Mouse (Mus musculus) midbrain, embryonic 15.5 days (tissue): ENCODE results near the gene Schip1. TPM values are rescaled to one million over a fixed set of nuclear protein-coding genes. Genes with fewer than 3 reads are reported as not detected.

Experiments
- ATAC-seq: fragments of 200-750 bp; cut with Nextera tagmentation; replicated peaks from 2 replicates; pipeline ENCODE4 v1.8.0; 2017; ENCODE audit warnings: moderate TSS enrichment
- H3K27ac ChIP-seq: fragments of 300-500 bp; sonication (generic); 2 replicates; pipeline ENCODE4 v1.5.1; 2015; ENCODE audit warnings: mild to moderate bottlenecking, inconsistent platforms
- H3K27me3 ChIP-seq: fragments of 300-500 bp; sonication (generic); replicated peaks from 2 replicates; pipeline ENCODE4 v1.6.1; 2015; ENCODE audit warnings: inconsistent platforms
- H3K36me3 ChIP-seq: fragments of 300-500 bp; sonication (generic); replicated peaks from 2 replicates; pipeline ENCODE4 v1.6.1; 2015; ENCODE audit warnings: inconsistent platforms
- H3K4me1 ChIP-seq: fragments of 300-500 bp; sonication (generic); 2 replicates; pipeline ENCODE4 v1.6.1; 2015; ENCODE audit warnings: inconsistent platforms
- H3K4me2 ChIP-seq: fragments of 300-500 bp; sonication (generic); 2 replicates; pipeline ENCODE4 v1.6.1; 2015; ENCODE audit warnings: inconsistent platforms, mild to moderate bottlenecking, moderate library complexity
- H3K4me3 ChIP-seq: fragments of 300-500 bp; sonication (generic); 2 replicates; pipeline ENCODE4 v1.5.1; 2015; ENCODE audit warnings: mild to moderate bottlenecking, inconsistent platforms
- H3K9ac ChIP-seq: fragments of 300-500 bp; sonication (generic); 2 replicates; pipeline ENCODE4 v1.6.1; 2015; ENCODE audit warnings: mild to moderate bottlenecking, inconsistent platforms
- H3K9me3 ChIP-seq: fragments of 300-500 bp; sonication (generic); 2 replicates; pipeline ENCODE4 v1.6.1; 2016; ENCODE audit warnings: inconsistent platforms
- WGBS: fragments of 180-500 bp; shearing (Covaris S2); methylation state at CpG from one replicate; pipeline ENCODE4 v1.1.7; 2015; ENCODE audit warnings: mixed read lengths; 5-methylcytosine and 5-hydroxymethylcytosine counted together
- polyA plus RNA-seq: library from polyadenylated mRNA; unstranded; fragments of >200 nt; fragmentation: Nextera tagmentation; extraction: Ambion mirVana; gene quantifications from 2 replicates; pipeline ENCODE4 v1.2.1, GENCODE M21; 2015

Gene Schip1
- polyA plus RNA-seq, 1 experiment from 2014 or later: 129 TPM

- no peak overlapping the region for H3K4me2 ChIP-seq
- H3K27ac ChIP-seq: no peak overlapping the region
- H3K4me1 ChIP-seq: no peaks in the 10 kb centered on the region; the same call in 1 of the 2 replicates
- H3K36me3 ChIP-seq: no peaks in the 10 kb centered on the region
- H3K27me3 ChIP-seq: no peaks in the 10 kb centered on the region
- 96% methylated on average over 7 of the region's 7 CpGs for WGBS
- no peak overlapping the region for H3K4me3 ChIP-seq
- H3K9ac ChIP-seq: no peak overlapping the region
- H3K9me3 ChIP-seq: no peaks in the 10 kb centered on the region
- ATAC-seq: no peak
These were observed 601.8 kb downstream of the Schip1 start for GRCm38 (mm10) chr3:68666377-68666776.

- Histone ChIP-seq H3K4me3 (no peak overlapping the region), H3K36me3 (no peaks in the 10 kb centered on the region), H3K27ac (no peak overlapping the region), H3K27me3 (no peaks in the 10 kb centered on the region), H3K9me3 (no peaks in the 10 kb centered on the region), H3K9ac (no peak overlapping the region), H3K4me2 (no peak overlapping the region), H3K4me1 (no peaks in the 10 kb centered on the region; the same call in 1 of the 2 replicates)
- WGBS: 98% methylated on average over 1 of the region's 1 CpGs
- ATAC-seq: no peak
These were observed 603.2 kb downstream of the Schip1 start for GRCm38 (mm10) chr3:68667852-68668251.

GRCm38 (mm10) chr3:68669418-68669974, 604.9 kb downstream of the Schip1 start:
- no peaks in the 10 kb centered on the region for H3K4me1 ChIP-seq
- H3K4me3 ChIP-seq: no peak overlapping the region
- H3K4me2 ChIP-seq: no peak overlapping the region
- WGBS: 80% methylated on average over 5 of the region's 5 CpGs
- H3K27me3 ChIP-seq: no peaks in the 10 kb centered on the region
- no peak overlapping the region for H3K9ac ChIP-seq
- no peaks in the 10 kb centered on the region for H3K36me3 ChIP-seq
- no peak for ATAC-seq
- no peaks in the 10 kb centered on the region for H3K9me3 ChIP-seq
- no peak overlapping the region for H3K27ac ChIP-seq

- no peak for ATAC-seq
- H3K27me3 ChIP-seq: no peaks in the 10 kb centered on the region
- no peak overlapping the region for H3K4me2 ChIP-seq
- WGBS: 89% methylated on average over 2 of the region's 2 CpGs
- H3K4me1 ChIP-seq: no peaks in the 10 kb centered on the region
- no peak overlapping the region for H3K9ac ChIP-seq
- H3K27ac ChIP-seq: 0 out of 2 replicates have a peak overlapping the region, but pooled peaks have one; percentile 20
- no peaks in the 10 kb centered on the region for H3K9me3 ChIP-seq
- H3K36me3 ChIP-seq: no peaks in the 10 kb centered on the region
- H3K4me3 ChIP-seq: no peak overlapping the region
These were observed 610.1 kb downstream of the Schip1 start for GRCm38 (mm10) chr3:68674721-68675120.

- 63% methylated on average over 12 of the region's 12 CpGs for WGBS
- no peaks in the 10 kb centered on the region for H3K4me1 ChIP-seq
- no peak for ATAC-seq
- H3K9me3 ChIP-seq: no peaks in the 10 kb centered on the region
- H3K27ac ChIP-seq: peak overlapping the region; percentile 20; the same call in 1 of the 2 replicates
- no peak overlapping the region for H3K4me2 ChIP-seq
- no peaks in the 10 kb centered on the region for H3K36me3 ChIP-seq
- H3K4me3 ChIP-seq: no peak overlapping the region
- H3K9ac ChIP-seq: no peak overlapping the region
- no peaks in the 10 kb centered on the region for H3K27me3 ChIP-seq
These were observed 610.7 kb downstream of the Schip1 start for GRCm38 (mm10) chr3:68675216-68675835.

Other genes with a start within 250 kb of the Schip1 start
- 1.00 and 1.5 TPM in 2 replicates for gene Iqcj, start 172.6 kb upstream of the Schip1 start, polyA plus RNA-seq
- gene Iqschfp, start 172.6 kb upstream of the Schip1 start, polyA plus RNA-seq: 6.4 and 7.3 TPM in 2 replicates